Mouse (Mus musculus): ENCODE data around the gene Ap2a2. TPM values are rescaled to one million over a fixed set of nuclear protein-coding genes. Genes with fewer than 3 reads are reported as not detected.
A peak's percentile ranks its signal among the peaks of the same experiment; 100 is the strongest.

Gene Ap2a2
- polyA plus RNA-seq, 1 experiment from 2014 or later, result 42.6 TPM

DNA sequence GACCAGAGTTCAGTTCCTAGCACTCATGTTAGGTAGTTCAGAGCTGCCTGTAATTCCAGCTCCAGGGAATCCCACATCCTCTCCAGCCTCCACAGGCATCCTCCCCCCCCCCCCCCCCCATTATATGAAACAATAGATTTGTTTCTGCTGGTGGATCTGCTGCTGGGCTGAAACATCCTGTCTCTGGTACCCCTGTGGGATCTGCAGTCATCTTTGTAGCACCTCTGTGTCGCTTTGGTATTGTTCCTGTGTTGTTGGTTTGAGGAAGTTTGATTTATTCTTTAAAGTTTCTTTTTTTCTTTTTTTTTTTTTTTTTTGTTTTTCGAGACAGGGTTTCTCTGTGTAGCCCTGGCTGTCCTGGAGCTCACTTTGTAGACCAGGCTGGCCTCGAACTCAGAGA lies 13.5 kb downstream of the Ap2a2 start:
- no peak overlapping the region for H3K4me3 ChIP-seq (ENCODE audit: low read depth, low read length)
- no peaks in the 10 kb centered on the region for H3K4me1 ChIP-seq (ENCODE audit: insufficient read depth, low read depth, low read length)
- TF ChIP-seq CTCF (IDR thresholded peaks at IDR 0.05) (no peak), EP300 (IDR thresholded peaks at IDR 0.05) (no peak)
- no peak overlapping the region for H3K9ac ChIP-seq (replicated peaks; ENCODE audit: low read depth)
- H3K36me3 ChIP-seq (ENCODE audit: insufficient read depth, low read length), result no peaks in the 10 kb centered on the region
- no peak overlapping the region for H3K4me2 ChIP-seq (replicated peaks; ENCODE audit: low read depth, low read length)
- H3K27me3 ChIP-seq (replicated peaks; ENCODE audit: insufficient read depth, low read length), result no peaks in the 10 kb centered on the region
- H3K9me3 ChIP-seq (ENCODE audit: low read length), result no peaks in the 10 kb centered on the region
- H3K27ac ChIP-seq (ENCODE audit: low read length), result no peak overlapping the region
- ATAC-seq (no peak), DNase-seq (ENCODE audit: low spot score) (no peak)
- 82% methylated on average over 2 of the region's 3 CpGs for WGBS

DNA sequence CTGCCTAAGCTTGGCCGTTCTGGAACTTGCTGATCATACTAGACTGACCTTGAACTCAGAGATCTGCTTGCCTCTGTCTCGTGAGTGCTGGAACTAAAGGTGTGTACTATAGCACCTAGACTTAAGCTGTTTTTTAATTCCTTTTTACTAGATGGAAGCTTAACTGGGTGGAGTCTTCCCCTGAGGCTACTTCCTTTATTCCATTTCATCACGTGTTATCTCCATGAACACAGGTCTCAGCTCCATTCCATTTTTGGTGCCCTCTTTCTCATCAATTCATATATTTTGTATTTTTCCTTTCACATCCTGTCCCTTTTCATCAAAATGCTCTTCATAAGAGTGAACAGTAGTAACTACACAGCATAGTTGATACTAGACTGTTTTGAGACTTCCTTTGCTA lies 15.8 kb downstream of the Ap2a2 start:
- WGBS, result 70% methylated on average over 3 of the region's 3 CpGs
- Histone ChIP-seq H3K27ac (ENCODE audit: low read length) (no peak overlapping the region), H3K9me3 (ENCODE audit: low read length) (no peaks in the 10 kb centered on the region), H3K4me1 (ENCODE audit: insufficient read depth, low read depth, low read length) (no peaks in the 10 kb centered on the region), H3K4me3 (ENCODE audit: low read depth, low read length) (no peak overlapping the region), H3K4me2 (replicated peaks; ENCODE audit: low read depth, low read length) (no peak overlapping the region), H3K36me3 (ENCODE audit: insufficient read depth, low read length) (no peaks in the 10 kb centered on the region), H3K27me3 (replicated peaks; ENCODE audit: insufficient read depth, low read length) (no peaks in the 10 kb centered on the region), H3K9ac (replicated peaks; ENCODE audit: low read depth) (no peak overlapping the region)
- TF ChIP-seq CTCF (IDR thresholded peaks at IDR 0.05) (no peak), EP300 (IDR thresholded peaks at IDR 0.05) (no peak)
- ATAC-seq (no peak), DNase-seq (ENCODE audit: low spot score) (no peak)

DNA sequence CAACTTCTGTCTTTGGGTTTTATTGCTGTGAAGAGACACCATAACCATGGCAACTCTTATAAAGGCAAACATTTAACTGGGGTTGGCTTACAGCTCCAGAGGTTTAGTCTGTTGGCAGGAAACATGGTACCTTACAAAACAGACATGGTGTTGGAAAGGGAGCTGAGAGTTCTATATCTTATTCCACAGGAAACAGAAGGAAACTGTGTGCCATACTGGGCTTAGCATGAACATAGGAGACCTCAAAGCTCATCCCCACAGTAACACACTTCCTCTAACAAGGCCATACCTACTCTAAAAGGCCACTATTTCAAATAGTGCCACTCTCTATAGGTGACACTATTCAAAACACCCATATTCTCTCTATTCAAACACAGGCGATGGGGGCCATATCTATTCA lies 16.5 kb downstream of the Ap2a2 start:
- no peaks in the 10 kb centered on the region for H3K27me3 ChIP-seq (replicated peaks; ENCODE audit: insufficient read depth, low read length)
- H3K4me3 ChIP-seq (ENCODE audit: low read depth, low read length), result no peak overlapping the region
- ATAC-seq (no peak), DNase-seq (ENCODE audit: low spot score) (no peak)
- no peak overlapping the region for H3K4me2 ChIP-seq (replicated peaks; ENCODE audit: low read depth, low read length)
- no peak overlapping the region for H3K27ac ChIP-seq (ENCODE audit: low read length)
- H3K4me1 ChIP-seq (ENCODE audit: insufficient read depth, low read depth, low read length), result no peaks in the 10 kb centered on the region
- 97% methylated on average over 1 of the region's 1 CpGs for WGBS
- TF ChIP-seq CTCF (IDR thresholded peaks at IDR 0.05) (no peak), EP300 (IDR thresholded peaks at IDR 0.05) (no peak)
- H3K36me3 ChIP-seq (ENCODE audit: insufficient read depth, low read length), result no peaks in the 10 kb centered on the region
- H3K9ac ChIP-seq (replicated peaks; ENCODE audit: low read depth), result no peak overlapping the region
- no peaks in the 10 kb centered on the region for H3K9me3 ChIP-seq (ENCODE audit: low read length)

DNA sequence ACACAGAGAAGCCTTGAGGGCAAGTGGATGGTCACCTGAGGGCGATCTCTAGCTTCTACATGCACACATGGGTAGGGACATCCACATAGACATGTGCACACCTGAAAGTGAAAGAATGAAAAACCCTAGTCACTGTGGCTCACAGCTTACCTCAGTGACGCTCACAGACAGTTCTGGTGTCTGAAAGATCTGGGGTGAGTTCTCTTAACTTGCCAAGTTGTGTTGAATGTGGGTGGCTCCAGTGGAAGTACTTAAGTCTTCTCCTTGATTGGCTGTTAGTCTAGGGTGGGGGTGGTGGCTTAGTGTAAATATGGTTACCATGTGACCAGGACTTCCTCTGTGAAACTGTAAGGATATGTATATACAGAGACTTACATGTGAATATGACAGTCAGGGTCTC lies 17.0 kb downstream of the Ap2a2 start:
- DNase-seq (ENCODE audit: low spot score) (no peak), ATAC-seq (peak; percentile 32)
- no peaks in the 10 kb centered on the region for H3K27me3 ChIP-seq (replicated peaks; ENCODE audit: insufficient read depth, low read length)

DNA sequence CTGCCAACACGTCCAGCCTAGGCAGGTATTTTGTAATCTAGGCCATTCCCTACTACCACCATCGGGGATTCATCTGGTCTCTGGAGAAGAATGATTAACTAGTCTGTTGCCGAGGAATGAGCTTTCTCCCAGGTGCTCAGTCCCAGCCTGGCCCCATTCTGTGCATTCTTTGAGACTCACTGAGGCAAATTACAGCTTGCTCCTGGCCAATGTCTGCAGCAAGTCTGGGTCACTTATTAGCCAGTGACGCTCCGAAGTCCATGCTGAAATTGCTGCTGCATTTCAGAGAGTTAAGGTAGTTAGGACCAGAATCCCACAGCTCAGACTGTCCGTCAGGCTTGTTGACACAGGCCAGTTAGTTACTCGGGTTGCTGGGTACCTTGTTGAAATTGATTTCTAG lies 19.4 kb downstream of the Ap2a2 start:
- H3K36me3 ChIP-seq (ENCODE audit: insufficient read depth, low read length), result no peaks in the 10 kb centered on the region
- H3K9ac ChIP-seq (replicated peaks; ENCODE audit: low read depth), result no peak overlapping the region
- 59% methylated on average over 7 of the region's 7 CpGs for WGBS

More for the DNA sequence above, 17.0 kb downstream of the Ap2a2 start:
- H3K9me3 ChIP-seq (ENCODE audit: low read length), result no peaks in the 10 kb centered on the region
- no peak overlapping the region for H3K27ac ChIP-seq (ENCODE audit: low read length)
- TF ChIP-seq EP300 (IDR thresholded peaks at IDR 0.05), result no peak
- no peak for TF ChIP-seq CTCF (IDR thresholded peaks at IDR 0.05)
- H3K36me3 ChIP-seq (ENCODE audit: insufficient read depth, low read length), result no peaks in the 10 kb centered on the region
- H3K4me3 ChIP-seq (ENCODE audit: low read depth, low read length), result no peak overlapping the region
- H3K4me1 ChIP-seq (ENCODE audit: insufficient read depth, low read depth, low read length), result no peaks in the 10 kb centered on the region
- no peak overlapping the region for H3K9ac ChIP-seq (replicated peaks; ENCODE audit: low read depth)
- H3K4me2 ChIP-seq (replicated peaks; ENCODE audit: low read depth, low read length), result no peak overlapping the region
- WGBS, result 92% methylated on average over 2 of the region's 2 CpGs

DNA sequence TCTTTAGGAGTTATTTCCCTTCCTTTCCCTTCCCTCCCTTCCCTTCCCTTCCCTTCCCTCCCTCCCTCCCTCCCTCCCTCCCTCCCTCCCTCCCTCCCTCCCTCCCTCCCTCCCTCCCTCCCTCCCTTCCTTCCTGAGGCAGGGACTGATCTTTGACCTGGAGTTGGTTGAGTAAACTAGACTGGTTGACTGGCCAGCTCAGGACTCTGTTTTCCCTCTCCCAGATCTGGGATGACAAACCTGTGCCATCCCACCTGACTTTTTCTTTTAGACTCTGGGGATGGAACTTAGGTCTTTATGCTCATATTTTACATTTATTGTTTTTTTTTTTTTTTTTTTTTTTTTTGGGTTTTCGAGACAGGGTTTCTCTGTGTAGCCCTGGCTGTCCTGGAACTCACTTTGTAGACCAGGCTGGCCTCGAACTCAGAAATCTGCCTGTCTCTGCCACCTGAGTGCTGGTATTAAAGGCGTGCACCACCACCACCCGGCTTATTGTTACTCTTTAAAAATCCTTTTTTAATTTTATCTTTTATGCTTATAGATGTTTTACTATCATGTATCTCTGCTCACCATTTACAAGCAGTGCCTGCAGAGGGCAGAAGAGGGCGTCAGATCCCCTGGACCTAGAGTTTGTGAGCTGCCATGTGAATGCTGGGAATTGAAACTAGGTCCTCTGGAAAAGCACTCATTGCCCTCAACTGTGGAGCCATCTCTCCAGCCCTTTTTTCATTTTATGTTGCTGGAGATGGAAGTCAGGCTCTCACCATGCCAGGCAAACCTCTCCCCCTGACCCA lies 22.3 kb downstream of the Ap2a2 start:
- H3K9ac ChIP-seq (replicated peaks; ENCODE audit: low read depth), result no peak overlapping the region
- no peaks in the 10 kb centered on the region for H3K4me1 ChIP-seq (ENCODE audit: insufficient read depth, low read depth, low read length)
- peaks cover 10% of the 10 kb centered on the region; the same call in 1 of the 2 replicates for H3K36me3 ChIP-seq (ENCODE audit: insufficient read depth, low read length)
- no peak overlapping the region for H3K27ac ChIP-seq (ENCODE audit: low read length)
- TF ChIP-seq EP300 (IDR thresholded peaks at IDR 0.05), result no peak
- TF ChIP-seq CTCF (IDR thresholded peaks at IDR 0.05), result peak; percentile 26; the same call in 1 of the 2 replicates
- H3K9me3 ChIP-seq (ENCODE audit: low read length), result no peaks in the 10 kb centered on the region
- ATAC-seq, result no peak
- H3K27me3 ChIP-seq (replicated peaks; ENCODE audit: insufficient read depth, low read length), result no peaks in the 10 kb centered on the region
- no peak overlapping the region for H3K4me3 ChIP-seq (ENCODE audit: low read depth, low read length)
- WGBS, result 92% methylated on average over 4 of the region's 5 CpGs
- no peak overlapping the region for H3K4me2 ChIP-seq (replicated peaks; ENCODE audit: low read depth, low read length)
- no peak for DNase-seq (ENCODE audit: low spot score)

More for the DNA sequence above, 19.4 kb downstream of the Ap2a2 start:
- H3K27ac ChIP-seq (ENCODE audit: low read length), result no peak overlapping the region
- no peak overlapping the region for H3K4me2 ChIP-seq (replicated peaks; ENCODE audit: low read depth, low read length)
- TF ChIP-seq CTCF (IDR thresholded peaks at IDR 0.05) (no peak), EP300 (IDR thresholded peaks at IDR 0.05) (no peak)
- no peaks in the 10 kb centered on the region for H3K27me3 ChIP-seq (replicated peaks; ENCODE audit: insufficient read depth, low read length)
- H3K4me1 ChIP-seq (ENCODE audit: insufficient read depth, low read depth, low read length), result no peaks in the 10 kb centered on the region
- H3K9me3 ChIP-seq (ENCODE audit: low read length), result no peaks in the 10 kb centered on the region
- DNase-seq (ENCODE audit: low spot score) (no peak), ATAC-seq (no peak)
- no peak overlapping the region for H3K4me3 ChIP-seq (ENCODE audit: low read depth, low read length)
